Mouse (Mus musculus): ENCODE results near the gene 6030468B19Rik. TPM values are rescaled to one million over a fixed set of nuclear protein-coding genes. Genes with fewer than 3 reads are reported as not detected.

Gene 6030468B19Rik
- polyA plus RNA-seq, 1 experiment from 2014 or later, result 0.19 TPM

DNA sequence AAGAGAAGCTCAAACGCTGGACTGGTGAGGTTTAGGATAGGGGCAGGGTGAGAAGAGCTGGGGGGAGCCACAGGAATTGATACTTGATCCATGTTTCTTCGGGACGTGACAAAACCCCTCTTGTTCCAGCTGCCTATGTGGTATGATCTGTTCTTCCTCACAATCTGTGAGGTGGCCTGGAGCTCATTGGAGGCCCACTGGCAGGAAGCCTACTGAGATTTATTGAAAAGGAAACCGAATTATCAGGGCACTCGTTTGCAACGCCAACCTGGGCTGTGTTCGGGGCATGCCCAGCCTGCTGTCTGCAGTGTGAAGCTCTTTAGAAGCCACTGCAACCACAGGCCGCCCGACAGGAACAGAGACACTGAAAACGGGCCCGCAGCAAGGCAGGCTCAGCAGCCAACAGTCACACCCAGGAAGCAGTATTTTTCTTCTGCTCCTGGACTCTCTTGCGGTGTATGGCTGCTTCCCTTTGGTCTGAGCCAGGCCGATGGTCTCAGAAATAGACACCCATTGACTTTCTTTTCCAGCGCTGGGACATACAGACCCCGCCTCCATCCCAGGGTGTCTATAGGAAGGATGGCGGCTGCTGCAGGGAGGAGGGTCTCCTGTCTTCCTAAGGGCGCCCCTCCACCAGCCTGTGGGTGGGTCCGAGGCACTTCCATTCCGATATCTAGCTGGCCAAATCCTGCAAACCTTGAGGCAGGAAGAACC lies 51.0 kb downstream of the 6030468B19Rik start:
- Histone ChIP-seq H3K9me3 (ENCODE audit: control insufficient read depth, low read length) (no peaks in the 10 kb centered on the region), H3K4me2 (ENCODE audit: low read length) (peak overlapping the region; percentile 92), H3K27me3 (ENCODE audit: control insufficient read depth, insufficient read depth, low read length) (no peaks in the 10 kb centered on the region), H3K9ac (ENCODE audit: low read length) (peak overlapping the region; percentile 95), H3K4me3 (ENCODE audit: control insufficient read depth in 1 of 2, insufficient read depth in 1 of 2, low read depth in 1 of 2, low read length in 2 of 2) (peak overlapping the region; percentile 83 to 95), H3K27ac (replicated peaks in 1 of 2; ENCODE audit: control insufficient read depth in 1 of 2, insufficient read depth in 1 of 2, low read depth in 2 of 2, low read length in 2 of 2) (peak overlapping the region; percentile 97 to 100), H3K36me3 (ENCODE audit: control insufficient read depth, insufficient read depth, low read length) (peaks cover 24% of the 10 kb centered on the region), H3K4me1 (ENCODE audit: control insufficient read depth in 2 of 2, insufficient read depth in 2 of 2, low read length in 2 of 2) (peaks cover 11 to 28% of the 10 kb centered on the region in 2 experiments; a peak in 3 of 4 replicates)
- 7% methylated on average over 19 of the region's 19 CpGs for WGBS
- peak; percentile 64 for ATAC-seq (ENCODE audit: insufficient number of reproducible peaks, insufficient read depth, low FRiP score, low read depth)

DNA sequence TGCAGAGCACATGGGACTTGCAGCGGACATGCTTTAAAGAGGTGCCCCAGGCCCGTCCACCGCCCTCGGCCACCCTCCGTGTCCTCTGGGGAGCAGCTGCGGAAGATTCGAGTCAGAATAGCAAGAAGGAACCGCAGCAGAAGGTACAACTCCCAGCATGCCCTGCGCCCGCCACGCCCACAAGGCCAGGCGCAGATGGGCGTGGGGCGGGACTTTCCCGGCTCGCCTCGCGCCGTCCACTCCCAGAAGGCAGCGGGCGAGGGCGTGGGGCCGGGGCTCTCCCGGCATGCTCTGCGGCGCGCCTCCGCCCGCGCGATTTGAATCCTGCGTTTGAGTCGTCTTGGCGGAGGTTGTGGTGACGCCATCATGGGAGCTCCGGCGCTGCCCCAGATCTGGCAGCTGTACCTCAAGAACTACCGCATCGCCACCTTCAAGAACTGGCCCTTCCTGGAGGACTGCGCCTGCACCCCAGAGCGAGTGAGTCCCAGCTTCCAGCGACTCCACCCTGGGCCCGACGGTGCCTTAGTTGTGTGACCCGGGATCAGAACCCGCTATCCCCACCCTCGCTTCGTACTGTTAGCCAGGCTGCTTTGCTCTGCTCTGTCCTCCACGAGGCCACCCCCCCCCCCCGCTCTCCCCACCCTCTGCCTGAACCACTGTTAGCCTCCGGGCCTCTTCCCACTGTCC lies 51.7 kb downstream of the 6030468B19Rik start, which contains the start of gene Birc5:
Gene Birc5, plus strand, starts transcription at position 267 of the 687 bp plus-strand sequence.
- peak; percentile 92 for ATAC-seq (ENCODE audit: insufficient number of reproducible peaks, insufficient read depth, low FRiP score, low read depth)
- H3K27ac ChIP-seq (replicated peaks in 1 of 2; ENCODE audit: control insufficient read depth in 1 of 2, insufficient read depth in 1 of 2, low read depth in 2 of 2, low read length in 2 of 2), result peak within 1 kb of the TSS; percentile 97 to 100
- peaks cover 11 to 28% of the 10 kb centered on the region in 2 experiments; a peak in 3 of 4 replicates for H3K4me1 ChIP-seq (ENCODE audit: control insufficient read depth in 2 of 2, insufficient read depth in 2 of 2, low read length in 2 of 2)
- peak within 1 kb of the TSS; percentile 83 to 95 for H3K4me3 ChIP-seq (ENCODE audit: control insufficient read depth in 1 of 2, insufficient read depth in 1 of 2, low read depth in 1 of 2, low read length in 2 of 2)
- no peaks in the 10 kb centered on the region for H3K27me3 ChIP-seq (ENCODE audit: control insufficient read depth, insufficient read depth, low read length)
- peak within 1 kb of the TSS; percentile 95 for H3K9ac ChIP-seq (ENCODE audit: low read length)
- H3K9me3 ChIP-seq (ENCODE audit: control insufficient read depth, low read length), result no peaks in the 10 kb centered on the region
- H3K4me2 ChIP-seq (ENCODE audit: low read length), result peak within 1 kb of the TSS; percentile 92
- peaks cover 31% of the 10 kb centered on the region for H3K36me3 ChIP-seq (ENCODE audit: control insufficient read depth, insufficient read depth, low read length)
- WGBS, result under 1% methylated on average over 49 of the region's 51 CpGs

DNA sequence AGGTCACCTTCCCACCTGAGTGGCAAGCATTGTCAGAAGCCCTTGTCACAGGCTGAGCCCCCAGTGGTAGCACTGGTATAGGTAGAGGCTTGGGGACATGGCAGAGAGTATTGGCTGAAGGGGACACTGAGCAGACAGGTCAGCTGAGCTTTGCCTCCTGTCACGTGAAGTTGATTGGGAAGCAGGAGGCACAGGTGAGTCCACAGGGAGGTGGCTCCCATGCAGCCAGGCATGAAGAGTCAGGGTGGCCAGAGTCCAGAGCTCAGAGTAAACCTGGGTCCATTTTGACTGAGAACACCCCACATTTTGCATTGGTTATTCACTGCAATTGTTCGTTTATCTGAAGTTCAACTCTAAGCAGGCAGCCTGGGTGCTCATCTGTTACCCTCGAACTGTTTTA lies 55.4 kb downstream of the 6030468B19Rik start:
- Histone ChIP-seq H3K9me3 (ENCODE audit: control insufficient read depth, low read length) (no peaks in the 10 kb centered on the region), H3K36me3 (ENCODE audit: control insufficient read depth, insufficient read depth, low read length) (peaks cover 66% of the 10 kb centered on the region), H3K4me2 (ENCODE audit: low read length) (no peak overlapping the region), H3K4me3 (ENCODE audit: control insufficient read depth in 1 of 2, insufficient read depth in 1 of 2, low read depth in 1 of 2, low read length in 2 of 2) (no peak overlapping the region), H3K27me3 (ENCODE audit: control insufficient read depth, insufficient read depth, low read length) (no peaks in the 10 kb centered on the region), H3K9ac (ENCODE audit: low read length) (no peak overlapping the region), H3K27ac (replicated peaks in 1 of 2; ENCODE audit: control insufficient read depth in 1 of 2, insufficient read depth in 1 of 2, low read depth in 2 of 2, low read length in 2 of 2) (no peak overlapping the region), H3K4me1 (ENCODE audit: control insufficient read depth in 2 of 2, insufficient read depth in 2 of 2, low read length in 2 of 2) (peaks cover 11 to 23% of the 10 kb centered on the region in 2 experiments; a peak in 3 of 4 replicates)
- no peak for ATAC-seq (ENCODE audit: insufficient number of reproducible peaks, insufficient read depth, low FRiP score, low read depth)
- WGBS, result 83% methylated on average over 3 of the region's 3 CpGs

DNA sequence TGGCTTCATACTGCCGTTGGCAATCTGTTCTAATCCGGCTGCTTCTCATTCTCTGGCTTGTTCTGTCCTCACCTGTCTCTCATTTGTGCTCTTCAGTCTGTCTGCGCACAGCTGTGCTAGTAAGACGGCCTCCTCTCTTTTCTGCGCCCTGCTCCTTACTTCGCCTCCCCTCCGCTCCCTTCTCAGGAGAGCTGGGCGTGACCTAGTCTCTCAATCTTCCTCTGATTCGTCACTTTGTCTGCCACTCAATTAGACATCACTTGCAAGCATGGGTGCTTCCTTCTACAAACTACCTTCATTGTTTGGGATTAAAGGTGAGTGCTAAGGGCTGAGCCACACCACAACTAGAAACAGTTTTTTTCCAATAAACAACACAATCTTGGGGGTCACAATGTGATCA lies 56.8 kb downstream of the 6030468B19Rik start:
- Histone ChIP-seq H3K36me3 (ENCODE audit: control insufficient read depth, insufficient read depth, low read length) (peaks cover 69% of the 10 kb centered on the region), H3K4me2 (ENCODE audit: low read length) (no peak overlapping the region), H3K9ac (ENCODE audit: low read length) (no peak overlapping the region), H3K4me1 (ENCODE audit: control insufficient read depth in 2 of 2, insufficient read depth in 2 of 2, low read length in 2 of 2) (peaks cover 6 to 16% of the 10 kb centered on the region in 2 experiments; a peak in 3 of 4 replicates), H3K4me3 (ENCODE audit: control insufficient read depth in 1 of 2, insufficient read depth in 1 of 2, low read depth in 1 of 2, low read length in 2 of 2) (no peak overlapping the region), H3K9me3 (ENCODE audit: control insufficient read depth, low read length) (no peaks in the 10 kb centered on the region), H3K27ac (replicated peaks in 1 of 2; ENCODE audit: control insufficient read depth in 1 of 2, insufficient read depth in 1 of 2, low read depth in 2 of 2, low read length in 2 of 2) (no peak overlapping the region), H3K27me3 (ENCODE audit: control insufficient read depth, insufficient read depth, low read length) (peaks cover 6% of the 10 kb centered on the region; the same call in 1 of the 2 replicates)
- 91% methylated on average over 9 of the region's 9 CpGs for WGBS
- ATAC-seq (ENCODE audit: insufficient number of reproducible peaks, insufficient read depth, low FRiP score, low read depth), result no peak

DNA sequence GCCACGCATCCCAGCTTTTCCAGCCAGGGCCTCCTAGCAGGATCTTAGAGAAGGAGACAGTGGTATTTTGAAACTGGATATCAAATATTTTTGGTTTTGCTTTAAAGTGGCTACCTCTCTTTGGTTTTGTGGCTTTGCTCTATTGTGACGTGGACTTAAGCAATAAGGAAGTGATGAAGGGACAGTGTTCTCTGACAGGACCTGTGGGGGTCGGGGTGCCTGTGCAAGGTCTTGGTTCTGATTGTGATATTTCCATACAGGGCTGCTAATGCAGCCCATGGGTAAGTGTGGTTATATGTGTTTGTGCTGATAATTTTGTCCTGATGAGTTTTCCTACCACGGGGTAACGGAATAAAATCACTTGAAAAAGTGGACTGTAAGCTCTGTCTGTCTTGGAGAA lies 57.9 kb downstream of the 6030468B19Rik start:
- Histone ChIP-seq H3K4me3 (ENCODE audit: control insufficient read depth in 1 of 2, insufficient read depth in 1 of 2, low read depth in 1 of 2, low read length in 2 of 2) (no peak overlapping the region), H3K9ac (ENCODE audit: low read length) (no peak overlapping the region), H3K27ac (replicated peaks in 1 of 2; ENCODE audit: control insufficient read depth in 1 of 2, insufficient read depth in 1 of 2, low read depth in 2 of 2, low read length in 2 of 2) (no peak overlapping the region), H3K4me2 (ENCODE audit: low read length) (no peak overlapping the region), H3K36me3 (ENCODE audit: control insufficient read depth, insufficient read depth, low read length) (peaks cover 69% of the 10 kb centered on the region), H3K27me3 (ENCODE audit: control insufficient read depth, insufficient read depth, low read length) (peaks cover 16% of the 10 kb centered on the region), H3K9me3 (ENCODE audit: control insufficient read depth, low read length) (no peaks in the 10 kb centered on the region), H3K4me1 (ENCODE audit: control insufficient read depth in 2 of 2, insufficient read depth in 2 of 2, low read length in 2 of 2) (peaks cover 3 to 6% of the 10 kb centered on the region in 2 experiments)
- 90% methylated on average over 5 of the region's 5 CpGs for WGBS
- no peak for ATAC-seq (ENCODE audit: insufficient number of reproducible peaks, insufficient read depth, low FRiP score, low read depth)

DNA sequence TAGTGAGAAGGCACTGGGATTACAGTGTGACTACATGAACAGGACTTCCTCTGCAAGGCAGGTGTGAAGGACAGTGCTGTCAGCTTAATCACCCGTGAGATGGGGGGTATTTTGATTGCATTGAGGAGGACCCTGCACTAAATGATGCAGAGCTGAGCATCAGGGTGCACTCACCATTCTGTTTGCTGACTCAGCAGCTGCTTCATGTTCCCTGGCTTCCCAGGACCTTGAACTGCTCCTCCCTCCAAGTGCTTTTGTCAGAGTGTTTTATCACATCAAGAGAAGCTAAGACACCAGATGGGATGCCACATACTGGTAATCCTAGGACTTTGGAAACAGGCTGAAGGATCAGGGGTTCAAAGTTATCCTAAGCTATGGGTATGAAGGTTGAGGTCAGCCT lies 58.5 kb downstream of the 6030468B19Rik start:
- Histone ChIP-seq H3K9ac (ENCODE audit: low read length) (no peak overlapping the region), H3K4me3 (ENCODE audit: control insufficient read depth in 1 of 2, insufficient read depth in 1 of 2, low read depth in 1 of 2, low read length in 2 of 2) (no peak overlapping the region), H3K27ac (replicated peaks in 1 of 2; ENCODE audit: control insufficient read depth in 1 of 2, insufficient read depth in 1 of 2, low read depth in 2 of 2, low read length in 2 of 2) (no peak overlapping the region), H3K4me1 (ENCODE audit: control insufficient read depth in 2 of 2, insufficient read depth in 2 of 2, low read length in 2 of 2) (peaks cover 2 to 4% of the 10 kb centered on the region in 2 experiments; a peak in 2 of 4 replicates), H3K9me3 (ENCODE audit: control insufficient read depth, low read length) (no peaks in the 10 kb centered on the region), H3K36me3 (ENCODE audit: control insufficient read depth, insufficient read depth, low read length) (peaks cover 67% of the 10 kb centered on the region), H3K27me3 (ENCODE audit: control insufficient read depth, insufficient read depth, low read length) (peaks cover 19% of the 10 kb centered on the region), H3K4me2 (ENCODE audit: low read length) (no peak overlapping the region)
- WGBS, result 82% methylated on average over 1 of the region's 1 CpGs
- no peak for ATAC-seq (ENCODE audit: insufficient number of reproducible peaks, insufficient read depth, low FRiP score, low read depth)

Data from heart, embryonic 14.5 days (tissue).